Mouse (Mus musculus): Measurements from ENCODE around the gene Edn2.

DNA sequence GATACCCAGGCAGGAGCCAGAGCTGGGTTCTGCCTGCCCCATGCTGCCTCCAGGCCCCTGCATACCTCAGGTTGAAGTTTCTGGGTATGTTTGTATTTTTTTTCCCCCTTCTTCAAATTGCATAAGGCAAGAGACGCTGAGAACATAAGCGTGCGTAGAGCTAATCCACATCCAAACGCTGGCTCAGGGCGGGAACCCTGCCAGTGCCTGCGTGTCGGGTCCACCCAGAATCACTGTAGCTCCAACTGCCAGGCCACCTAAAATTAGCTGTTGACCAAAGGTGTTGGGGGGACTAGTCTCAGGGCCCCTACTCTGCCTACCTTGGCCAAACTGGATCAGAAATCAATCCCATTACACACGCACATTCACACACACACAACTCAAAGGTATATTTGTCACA is 1.6 kb downstream of the Edn2 start:
- TF ChIP-seq CTCF (IDR thresholded peaks at IDR 0.05; ENCODE audit: low read depth, low read length) (no peak), POLR2A (IDR thresholded peaks at IDR 0.05; ENCODE audit: extremely low read depth, insufficient read depth, low read length) (no peak)

Data from liver, adult 2 months (tissue).